In the genomic region with DNA sequence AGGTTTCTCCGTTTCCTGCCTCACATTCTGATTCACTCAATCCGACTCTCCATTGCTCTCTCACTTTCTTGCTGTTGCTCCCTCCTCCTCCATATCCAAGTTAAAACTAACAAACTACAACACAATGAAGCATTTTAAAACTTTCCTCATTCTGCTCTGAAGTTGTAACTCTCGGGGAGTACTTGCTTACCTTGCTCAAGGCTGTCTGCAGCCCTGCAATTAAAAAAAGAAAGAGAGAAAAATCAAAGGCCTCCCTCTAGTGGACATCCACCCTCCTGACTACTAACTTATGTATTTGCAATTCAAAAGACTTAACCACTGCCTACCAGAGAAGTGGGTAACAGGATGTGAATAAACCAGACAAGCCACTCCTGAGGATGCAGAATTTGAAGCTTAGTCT, we compare ENCODE assay signal across 8 mouse cellular contexts. TPM values are rescaled to one million over a fixed set of nuclear protein-coding genes. Genes with fewer than 3 reads are reported as not detected.
DNase-seq lines count a peak whose midpoint lies in the region; ATAC-seq and TF ChIP-seq lines count a peak whose summit lies in the region.

No protein-coding gene starts in this region.

- WGBS in hindbrain, embryonic 11.5 days: 0% methylated on average over 3 of the region's 3 CpGs
- WGBS in limb, embryonic 11.5 days: 1% methylated on average over 3 of the region's 3 CpGs
- 1% methylated on average over 3 of the region's 3 CpGs for whole genome bisulfite sequencing in midbrain, embryonic 11.5 days
- 0% methylated on average over 3 of the region's 3 CpGs for WGBS in stomach, embryonic 15.5 days

- ATAC-seq in hindbrain, embryonic 11.5 days (ENCODE audit: low FRiP score): no peak
- no peak for ATAC-seq in limb, embryonic 11.5 days (ENCODE audit: insufficient number of reproducible peaks, low FRiP score, low TSS enrichment, low read depth)
- ATAC-seq in midbrain, embryonic 11.5 days (ENCODE audit: low FRiP score): 0 out of 2 replicates have a peak, but pooled peaks have one; percentile 2
- no peak for ATAC-seq in stomach, embryonic 15.5 days (ENCODE audit: insufficient read depth, low FRiP score, low read depth)

- no peak overlapping the region; the same call in 1 of the 2 replicates for H3K27ac ChIP-seq in hindbrain, embryonic 11.5 days (ENCODE audit: low read depth, low read length)
- no peak overlapping the region for H3K27ac ChIP-seq in limb, embryonic 11.5 days (replicated peaks; ENCODE audit: low read depth, low read length)
- H3K27ac ChIP-seq in midbrain, embryonic 11.5 days (ENCODE audit: low read depth, low read length): no peak overlapping the region
- H3K27ac ChIP-seq in stomach, embryonic 15.5 days: peak overlapping the region; percentile 94

- no peak for TF ChIP-seq POLR2A in brain, embryonic 14.5 days (IDR thresholded peaks at IDR 0.05; ENCODE audit: borderline replicate concordance, extremely low read depth, insufficient read depth, insufficient read length, poor library complexity, severe bottlenecking)

- H3K4me3 ChIP-seq in erythroblast, embryonic 14.5 days (replicated peaks): peak overlapping the region; percentile 98
- H3K4me3 ChIP-seq in hindbrain, embryonic 11.5 days (ENCODE audit: low read depth, low read length): peak overlapping the region; percentile 93
- H3K4me3 ChIP-seq in limb, embryonic 11.5 days (ENCODE audit: low read depth, low read length): peak overlapping the region; percentile 84
- peak overlapping the region; percentile 94 for H3K4me3 ChIP-seq in midbrain, embryonic 11.5 days (ENCODE audit: low read depth, low read length)
- H3K4me3 ChIP-seq in stomach, embryonic 15.5 days (replicated peaks): peak overlapping the region; percentile 96

- intact Hi-C loops in left cerebral cortex, postnatal 36 days (cut with DNase I): no loop called here

- peaks cover 51% of the 10 kb centered on the region for H3K4me1 ChIP-seq in erythroblast, embryonic 14.5 days (ENCODE audit: control insufficient read depth)
- H3K4me1 ChIP-seq in hindbrain, embryonic 11.5 days (replicated peaks; ENCODE audit: control insufficient read depth, insufficient read depth, low read length): no peaks in the 10 kb centered on the region
- H3K4me1 ChIP-seq in limb, embryonic 11.5 days (ENCODE audit: control insufficient read depth, insufficient read depth, low read length): peaks cover 2% of the 10 kb centered on the region; the same call in 1 of the 2 replicates
- peaks cover 7% of the 10 kb centered on the region for H3K4me1 ChIP-seq in midbrain, embryonic 11.5 days (ENCODE audit: control insufficient read depth, insufficient read depth, low read length)
- H3K4me1 ChIP-seq in stomach, embryonic 15.5 days: peaks cover 10% of the 10 kb centered on the region

- H3K36me3 ChIP-seq in erythroblast, embryonic 14.5 days (ENCODE audit: control insufficient read depth): peaks cover 26% of the 10 kb centered on the region
- H3K36me3 ChIP-seq in hindbrain, embryonic 11.5 days (ENCODE audit: control insufficient read depth, insufficient read depth, low read length): no peaks in the 10 kb centered on the region
- no peaks in the 10 kb centered on the region; the same call in 1 of the 2 replicates for H3K36me3 ChIP-seq in limb, embryonic 11.5 days (ENCODE audit: control insufficient read depth, insufficient read depth, low read length)
- H3K36me3 ChIP-seq in midbrain, embryonic 11.5 days (ENCODE audit: control insufficient read depth, insufficient read depth, low read length): no peaks in the 10 kb centered on the region
- H3K36me3 ChIP-seq in stomach, embryonic 15.5 days: peaks cover 1% of the 10 kb centered on the region; the same call in 1 of the 2 replicates

- no peak overlapping the region for H3K9ac ChIP-seq in hindbrain, embryonic 11.5 days (ENCODE audit: low read depth, low read length)
- H3K9ac ChIP-seq in limb, embryonic 11.5 days (ENCODE audit: low read length): no peak overlapping the region
- H3K9ac ChIP-seq in midbrain, embryonic 11.5 days (ENCODE audit: low read length): peak overlapping the region; percentile 48
- H3K9ac ChIP-seq in stomach, embryonic 15.5 days: no peak overlapping the region; the same call in 1 of the 2 replicates

- peaks cover 8% of the 10 kb centered on the region for H3K9me3 ChIP-seq in erythroblast, embryonic 14.5 days (ENCODE audit: control insufficient read depth, low read length)
- H3K9me3 ChIP-seq in hindbrain, embryonic 11.5 days (ENCODE audit: control insufficient read depth, low read length): no peaks in the 10 kb centered on the region
- no peaks in the 10 kb centered on the region for H3K9me3 ChIP-seq in limb, embryonic 11.5 days (ENCODE audit: control insufficient read depth, low read length)
- no peaks in the 10 kb centered on the region for H3K9me3 ChIP-seq in midbrain, embryonic 11.5 days (ENCODE audit: control insufficient read depth, low read length)
- H3K9me3 ChIP-seq in stomach, embryonic 15.5 days: no peaks in the 10 kb centered on the region

- TF ChIP-seq CTCF in brain, embryonic 14.5 days (IDR thresholded peaks at IDR 0.05; ENCODE audit: borderline replicate concordance, extremely low read depth, insufficient read depth, insufficient read length): peak; percentile 30; the same call in 1 of the 2 replicates

- H3K4me2 ChIP-seq in hindbrain, embryonic 11.5 days (replicated peaks; ENCODE audit: low read depth, low read length): peak overlapping the region; percentile 75
- H3K4me2 ChIP-seq in limb, embryonic 11.5 days (ENCODE audit: low read depth, severe bottlenecking): peak overlapping the region; percentile 80
- peak overlapping the region; percentile 53 for H3K4me2 ChIP-seq in midbrain, embryonic 11.5 days
- H3K4me2 ChIP-seq in stomach, embryonic 15.5 days: peak overlapping the region; percentile 72

- no peaks in the 10 kb centered on the region for H3K27me3 ChIP-seq in erythroblast, embryonic 14.5 days (ENCODE audit: control insufficient read depth)
- no peaks in the 10 kb centered on the region for H3K27me3 ChIP-seq in hindbrain, embryonic 11.5 days (ENCODE audit: control insufficient read depth, insufficient read depth, low read length)
- no peaks in the 10 kb centered on the region for H3K27me3 ChIP-seq in limb, embryonic 11.5 days (ENCODE audit: control insufficient read depth, insufficient read depth, low read length)
- H3K27me3 ChIP-seq in midbrain, embryonic 11.5 days (ENCODE audit: control insufficient read depth, insufficient read depth, low read length): no peaks in the 10 kb centered on the region
- H3K27me3 ChIP-seq in stomach, embryonic 15.5 days (replicated peaks): no peaks in the 10 kb centered on the region

- DNase-seq in left cerebral cortex, adult 11 months (ENCODE audit: low spot score): peak; percentile 34
- no peak for DNase-seq in left cerebral cortex, postnatal 36 days (ENCODE audit: low spot score in 2 of 2)
- peak; percentile 76 for DNase-seq in brain, embryonic 14.5 days (ENCODE audit: low read depth)
- peak; percentile 64 for DNase-seq in hindbrain, embryonic 11.5 days (ENCODE audit: low spot score)
- DNase-seq in limb, embryonic 11.5 days (ENCODE audit: low spot score): peak; percentile 37
- peak; percentile 93 for DNase-seq in midbrain, embryonic 11.5 days (ENCODE audit: low spot score, missing footprints)

RNA-seq across cellular contexts. Expression of a gene that starts 1.1 kb away (rescaled TPM):
- total RNA-seq in left cerebral cortex, postnatal 36 days (2021): 10 to 100 TPM in 1 of 2 experiments, 1 to 10 TPM in 1; 5.4 to 10.6 TPM
- 3.0 and 5.6 TPM in 2 replicates for polyA plus RNA-seq in brain, embryonic 14.5 days (2012; rRNA removed)
- 0.15 and 0.25 TPM in 2 replicates for polyA plus RNA-seq in erythroblast, embryonic 14.5 days (2012)
- 15.7 and 16.9 TPM in 2 replicates for polyA plus RNA-seq in hindbrain, embryonic 11.5 days (2014; fragmentation: Nextera tagmentation; extraction: Ambion mirVana)
- 13.3 and 16.4 TPM in 2 replicates for polyA plus RNA-seq in limb, embryonic 11.5 days (2014; fragmentation: Nextera tagmentation; extraction: Ambion mirVana)
- 16.2 and 17.0 TPM in 2 replicates for polyA plus RNA-seq in midbrain, embryonic 11.5 days (2014; fragmentation: Nextera tagmentation; extraction: Ambion mirVana)
- 16.3 and 17.8 TPM in 2 replicates for polyA plus RNA-seq in stomach, embryonic 15.5 days (2015; fragmentation: Nextera tagmentation; extraction: Ambion mirVana)

RNA-seq across cellular contexts. Expression of a gene that starts 19.4 kb away (rescaled TPM):
- under 1 TPM; 0.68 to 0.91 TPM for total RNA-seq in left cerebral cortex, postnatal 36 days (2021)
- 14.9 and 19.4 TPM in 2 replicates for polyA plus RNA-seq in brain, embryonic 14.5 days (2012; rRNA removed)
- polyA plus RNA-seq in erythroblast, embryonic 14.5 days (2012): 2.7 and 3.4 TPM in 2 replicates
- polyA plus RNA-seq in hindbrain, embryonic 11.5 days (2014; fragmentation: Nextera tagmentation; extraction: Ambion mirVana): 70.6 and 70.8 TPM in 2 replicates
- polyA plus RNA-seq in limb, embryonic 11.5 days (2014; fragmentation: Nextera tagmentation; extraction: Ambion mirVana): 100 and 107 TPM in 2 replicates
- 94.5 and 96.7 TPM in 2 replicates for polyA plus RNA-seq in midbrain, embryonic 11.5 days (2014; fragmentation: Nextera tagmentation; extraction: Ambion mirVana)
- polyA plus RNA-seq in stomach, embryonic 15.5 days (2015; fragmentation: Nextera tagmentation; extraction: Ambion mirVana): 66.2 and 67.6 TPM in 2 replicates

Comparison
In these comparisons a context has a peak if more than half of its experiments do, and no peak if none do; other contexts are left out.
1. DNase-seq: peak in left cerebral cortex, adult 11 months (single experiment), brain, embryonic 14.5 days (single experiment), hindbrain, embryonic 11.5 days (single experiment), limb, embryonic 11.5 days (single experiment) and midbrain, embryonic 11.5 days (single experiment); none in left cerebral cortex, postnatal 36 days (0 of 2).
2. Peak in every context shown above with its lines, with median percentiles within 50 percentile points of each other: H3K4me3 ChIP-seq and H3K4me2 ChIP-seq.